Mouse (Mus musculus) 416B (cell line): ENCODE data around the gene Kcnj14.

Source experiments
- DNase-seq: peaks from one replicate; pipeline ENCODE4 v3.0.0; 2011; ENCODE audit warnings: low read depth

The Kcnj14 gene

GRCm38 (mm10) chr7:45831128-45831525 is 6.5 kb upstream of the Kcnj14 start:
- DNase-seq: no peak

GRCm38 (mm10) chr7:45830427-45831127 is 6.0 kb upstream of the Kcnj14 start, which contains the start of gene Grwd1:
TSS of gene Grwd1 (minus strand) at chr7:45830944.
- peak; percentile 94 for DNase-seq

GRCm38 (mm10) chr7:45826631-45827030 is 2.0 kb upstream of the Kcnj14 start:
- DNase-seq: no peak

- no peak for DNase-seq
These were observed 3.7 kb downstream of the Kcnj14 start for GRCm38 (mm10) chr7:45820913-45821312.

GRCm38 (mm10) chr7:45819843-45820242 is 4.7 kb downstream of the Kcnj14 start:
- DNase-seq: no peak

- DNase-seq: no peak
These were observed 8.6 kb downstream of the Kcnj14 start for GRCm38 (mm10) chr7:45815984-45816351.

GRCm38 (mm10) chr7:45815323-45815983 is 9.1 kb downstream of the Kcnj14 start:
- no peak for DNase-seq

GRCm38 (mm10) chr7:45814841-45815240 is 9.7 kb downstream of the Kcnj14 start:
- DNase-seq: no peak

GRCm38 (mm10) chr7:45813787-45814779 is 10.5 kb downstream of the Kcnj14 start, which contains the start of gene Cyth2:
TSS of gene Cyth2 (minus strand) at chr7:45814581.
- peak; percentile 100 for DNase-seq

GRCm38 (mm10) chr7:45812921-45813320 is 11.7 kb downstream of the Kcnj14 start:
- no peak for DNase-seq

- DNase-seq: no peak
These were observed 15.1 kb downstream of the Kcnj14 start for GRCm38 (mm10) chr7:45809276-45810075.

- no peak for DNase-seq
These were observed 16.1 kb downstream of the Kcnj14 start for GRCm38 (mm10) chr7:45808471-45808870.

- no peak for DNase-seq
These were observed 18.6 kb downstream of the Kcnj14 start for GRCm38 (mm10) chr7:45805941-45806340.

GRCm38 (mm10) chr7:45802551-45802950 is 22.0 kb downstream of the Kcnj14 start:
- DNase-seq: peak; percentile 38

GRCm38 (mm10) chr7:45801348-45801747 is 23.2 kb downstream of the Kcnj14 start:
- peak; percentile 93 for DNase-seq

- peak; percentile 82 for DNase-seq
These were observed 23.9 kb downstream of the Kcnj14 start for GRCm38 (mm10) chr7:45800546-45801204.

GRCm38 (mm10) chr7:45800001-45800400 is 24.6 kb downstream of the Kcnj14 start:
- DNase-seq: no peak

- DNase-seq: no peak
These were observed 25.7 kb downstream of the Kcnj14 start for GRCm38 (mm10) chr7:45798931-45799330.

GRCm38 (mm10) chr7:45798511-45798836 is 26.1 kb downstream of the Kcnj14 start:
- no peak for DNase-seq

GRCm38 (mm10) chr7:45797661-45798510 is 26.7 kb downstream of the Kcnj14 start:
- no peak for DNase-seq
